Mouse (Mus musculus): Measurements from ENCODE around the gene Nus1. TPM values are rescaled to one million over a fixed set of nuclear protein-coding genes. Genes with fewer than 3 reads are reported as not detected.
A peak's percentile ranks its signal among the peaks of the same experiment; 100 is the strongest.

Gene Nus1
- total and polyA plus RNA-seq, 3 experiments: 15.9 to 51.9 (median 27.9) TPM

GRCm38 (mm10) chr10:52381845-52382591 is 35.3 kb upstream of the Nus1 start, which contains the start of gene Gopc (continued):
- TF ChIP-seq BHLHE40 (IDR thresholded peaks at IDR 0.05; ENCODE audit: low read depth, low read length) (no peak), USF1 (IDR thresholded peaks at IDR 0.05; ENCODE audit: low read depth, low read length) (no peak), CTCF (conservative IDR thresholded peaks at IDR 0.05 in 1 of 2, IDR thresholded peaks at IDR 0.05 in 1 of 2; ENCODE audit: low read depth in 2 of 2, low read length in 2 of 2) (no peak), RAD21 (IDR thresholded peaks at IDR 0.05; ENCODE audit: low read depth, low read length) (no peak), JUN (IDR thresholded peaks at IDR 0.05; ENCODE audit: insufficient read depth, low read depth, low read length) (no peak), MAX (IDR thresholded peaks at IDR 0.05; ENCODE audit: low read length) (no peak), TBP (conservative IDR thresholded peaks at IDR 0.05; ENCODE audit: low read depth, low read length) (peak; percentile 44; the same call in 1 of the 2 replicates), UBTF (IDR thresholded peaks at IDR 0.05; ENCODE audit: low read depth, low read length) (no peak), USF2 (conservative IDR thresholded peaks at IDR 0.05; ENCODE audit: low read depth, low read length) (no peak), MAFK (IDR thresholded peaks at IDR 0.05; ENCODE audit: insufficient replicate concordance, low read length) (no peak), MYC (IDR thresholded peaks at IDR 0.05; ENCODE audit: low read depth, low read length) (no peak), MAZ (IDR thresholded peaks at IDR 0.05; ENCODE audit: low read depth, low read length) (0 out of 2 replicates have a peak, but pooled peaks have one; percentile 30), JUND (conservative IDR thresholded peaks at IDR 0.05; ENCODE audit: low read depth, low read length) (no peak), POLR2AphosphoS2 (IDR thresholded peaks at IDR 0.05; ENCODE audit: low read depth, low read length) (no peak), ELF1 (IDR thresholded peaks at IDR 0.05; ENCODE audit: low read depth, low read length) (peak; percentile 75), GABPA (IDR thresholded peaks at IDR 0.05; ENCODE audit: insufficient replicate concordance, low read depth, low read length) (no peak), PAX5 (IDR thresholded peaks at IDR 0.05; ENCODE audit: low read length) (no peak), SIN3A (IDR thresholded peaks at IDR 0.05; ENCODE audit: low read length) (peak; percentile 70), SMC3 (IDR thresholded peaks at IDR 0.05; ENCODE audit: low read depth, low read length) (no peak), MXI1 (IDR thresholded peaks at IDR 0.05; ENCODE audit: low read depth, low read length) (peak; percentile 59), HCFC1 (IDR thresholded peaks at IDR 0.05; ENCODE audit: low read depth, low read length) (peak; percentile 62), ZC3H11A (IDR thresholded peaks at IDR 0.05; ENCODE audit: low read depth, low read length) (no peak)

GRCm38 (mm10) chr10:52383022-52383421 is 34.3 kb upstream of the Nus1 start:
- no peaks in the 10 kb centered on the region for H3K9me3 ChIP-seq (replicated peaks; ENCODE audit: low read length)
- H3K27ac ChIP-seq (ENCODE audit: insufficient read depth, low read depth): no peak overlapping the region
- H3K9ac ChIP-seq (ENCODE audit: insufficient read depth, low read depth): peak overlapping the region; percentile 55
- peak overlapping the region; percentile 65 to 91 (median 76) for H3K4me3 ChIP-seq (replicated peaks in 1 of 3; ENCODE audit: low read depth in 2 of 3, low read length in 2 of 3, poor library complexity in 1 of 3)
- H3K4me2 ChIP-seq (ENCODE audit: insufficient read depth, low read depth, poor library complexity, severe bottlenecking): peak overlapping the region; percentile 65; the same call in 1 of the 2 replicates
- in situ Hi-C loops (cut with MboI; ENCODE audit: low pct_ligation_motif_present, low pct_unique_long_range_greater_than_20kb, low sequenced_read_pairs) (loop anchor here (25.0 kb wide), 1 partner anchor 271 kb away; no protein-coding TSS in a partner anchor), dilution Hi-C loops (cut with MboI; ENCODE audit: extremely low pct_ligation_motif_present, extremely low pct_unique_long_range_greater_than_20kb, low sequenced_read_pairs) (no loop called here)
- H3K36me3 ChIP-seq (replicated peaks in 1 of 2; ENCODE audit: control insufficient read depth in 1 of 2, insufficient read depth in 1 of 2, low read length in 1 of 2): no peaks in the 10 kb centered on the region
- TF ChIP-seq MXI1 (IDR thresholded peaks at IDR 0.05; ENCODE audit: low read depth, low read length): no peak
- TF ChIP-seq ZC3H11A (IDR thresholded peaks at IDR 0.05; ENCODE audit: low read depth, low read length): no peak
- 0 out of 2 replicates have a peak, but pooled peaks have one; percentile 4 for TF ChIP-seq SIN3A (IDR thresholded peaks at IDR 0.05; ENCODE audit: low read length)
- H3K79me2 ChIP-seq (replicated peaks; ENCODE audit: control insufficient read depth, extremely low read depth, insufficient read depth, poor library complexity, severe bottlenecking): peaks cover 21% of the 10 kb centered on the region
- no peak for DNase-seq (ENCODE audit: extremely low read depth)
- peaks cover 3 to 23% of the 10 kb centered on the region in 2 experiments; a peak in 3 of 4 replicates for H3K4me1 ChIP-seq (ENCODE audit: control insufficient read depth in 1 of 2, insufficient read depth in 2 of 2)
- H3K27me3 ChIP-seq (replicated peaks): no peaks in the 10 kb centered on the region
